Mouse (Mus musculus) thymus, postnatal 4 days (tissue): Measurements from ENCODE around the gene Sema3g.
A peak's percentile ranks its signal among the peaks of the same experiment; 100 is the strongest.

Source experiments
- DNase-seq: peaks from one replicate; pipeline ENCODE4 v3.0.0; 2021

Sema3g gene

GRCm38 (mm10) chr14:31197547-31198516 is 19.8 kb upstream of the Sema3g start:
- no peak for DNase-seq

DNA sequence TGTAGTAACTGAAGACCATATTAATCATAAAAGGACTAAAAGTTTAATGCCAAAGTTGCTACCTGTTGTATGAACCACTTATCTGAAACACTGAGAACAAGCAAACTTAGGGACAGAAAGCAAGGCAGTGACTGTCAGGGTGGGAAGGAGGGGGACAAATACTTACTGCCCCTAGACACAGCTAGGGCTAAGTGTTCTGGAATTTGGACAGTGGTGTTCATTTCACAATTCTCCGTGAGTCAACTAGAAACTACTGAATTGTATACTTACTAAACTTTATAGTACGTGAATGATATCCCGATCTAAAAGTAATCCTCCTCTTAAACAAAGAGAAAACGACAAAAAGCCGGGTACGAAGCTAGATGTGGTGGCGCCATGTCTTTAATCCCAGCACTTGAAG is 18.1 kb upstream of the Sema3g start:
- DNase-seq: no peak

DNA sequence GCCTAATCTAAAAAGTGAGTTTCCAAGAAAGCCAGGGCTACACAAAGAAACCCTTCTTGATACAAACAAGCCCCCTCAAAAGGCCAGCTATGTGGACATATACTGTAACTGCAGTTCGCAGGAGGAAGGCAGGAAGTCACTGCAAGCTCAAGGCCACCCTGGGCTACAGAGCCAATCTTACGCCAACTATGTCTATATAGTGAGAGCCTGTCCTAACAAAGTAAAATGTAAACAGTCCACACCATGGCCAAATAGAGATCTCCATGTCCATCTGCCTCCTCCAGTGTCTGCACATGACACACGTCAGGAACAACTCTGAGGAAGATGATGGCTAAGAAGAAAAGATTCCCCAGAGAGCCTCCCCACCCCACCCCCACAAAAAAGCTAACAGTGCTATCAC is 17.6 kb upstream of the Sema3g start:
- DNase-seq: no peak

DNA sequence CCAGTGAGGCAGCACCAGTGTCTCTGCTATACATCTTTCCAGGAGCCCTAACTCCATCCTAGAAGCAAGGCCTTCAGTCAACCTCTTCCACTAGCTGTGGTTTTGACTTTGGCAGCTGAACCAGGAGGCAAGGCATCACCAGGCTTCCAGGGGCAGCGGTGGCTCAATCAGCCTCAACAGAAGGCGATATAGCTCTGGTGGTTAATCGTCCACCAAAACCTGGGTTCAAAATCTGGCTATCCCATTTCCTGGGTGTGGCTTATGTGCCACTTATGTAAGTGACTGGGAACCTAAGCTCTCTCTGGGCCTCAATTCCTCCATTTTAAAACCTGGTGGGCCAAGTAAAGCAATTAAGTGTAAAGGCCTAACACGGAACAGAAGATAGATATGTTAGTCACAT is 12.8 kb upstream of the Sema3g start:
- no peak for DNase-seq

DNA sequence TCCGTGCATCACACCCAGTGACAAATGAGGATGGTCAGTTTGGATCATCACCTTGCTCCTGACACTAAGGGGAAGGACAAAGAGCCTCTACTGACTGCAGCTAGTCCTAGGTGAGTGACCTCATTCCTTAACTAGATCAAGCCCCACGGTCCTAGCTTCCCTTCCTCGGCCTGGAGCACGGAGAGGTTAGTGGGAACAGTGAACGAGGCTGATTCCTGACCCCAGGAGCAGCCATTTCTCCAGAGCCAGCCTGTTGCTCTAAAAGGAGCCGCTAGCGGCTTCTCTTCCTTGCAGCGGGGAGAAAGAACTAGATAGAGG is 12.5 kb upstream of the Sema3g start:
- no peak for DNase-seq

- peak; percentile 69 for DNase-seq
Measured at GRCm38 (mm10) chr14:31205562-31206467, 11.8 kb upstream of the Sema3g start.

- peak; percentile 100 for DNase-seq
Measured at GRCm38 (mm10) chr14:31206472-31206981, 11.1 kb upstream of the Sema3g start.

DNA sequence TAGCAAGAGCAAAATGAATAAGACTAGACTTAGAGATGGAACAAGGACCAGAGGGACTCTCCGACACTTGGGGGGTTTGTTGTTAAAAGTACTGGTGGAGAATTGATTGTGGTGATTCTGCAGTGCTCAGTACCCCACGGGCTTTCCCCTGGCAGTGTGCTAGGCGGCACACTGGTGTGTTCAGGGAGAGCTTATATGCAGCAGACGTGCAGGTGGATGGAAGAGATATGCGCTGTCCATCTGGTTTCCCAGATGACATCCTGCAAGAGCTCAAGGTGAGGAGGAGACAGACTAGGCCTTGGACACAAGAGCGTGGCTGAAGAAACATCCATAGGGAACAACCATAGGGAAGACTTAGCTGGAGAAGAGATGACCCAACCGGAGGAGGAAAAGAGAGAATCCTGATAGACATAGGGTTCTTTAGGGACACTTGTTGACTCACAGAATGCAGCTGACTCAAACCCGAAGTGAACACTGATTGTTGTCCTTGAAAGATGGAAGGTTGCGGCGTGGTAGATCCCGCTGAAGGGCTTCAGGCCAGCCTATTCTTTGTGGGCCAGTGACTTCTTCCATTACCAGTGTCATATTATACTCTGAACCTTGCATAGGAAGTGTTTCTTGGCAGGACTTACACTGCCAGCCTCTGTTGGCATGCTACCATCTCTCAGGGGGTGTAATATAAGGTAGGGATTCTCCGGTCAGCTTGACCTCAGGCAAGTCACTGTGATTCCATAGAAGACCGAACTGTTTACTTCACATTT is 10.4 kb upstream of the Sema3g start:
- DNase-seq: no peak

DNA sequence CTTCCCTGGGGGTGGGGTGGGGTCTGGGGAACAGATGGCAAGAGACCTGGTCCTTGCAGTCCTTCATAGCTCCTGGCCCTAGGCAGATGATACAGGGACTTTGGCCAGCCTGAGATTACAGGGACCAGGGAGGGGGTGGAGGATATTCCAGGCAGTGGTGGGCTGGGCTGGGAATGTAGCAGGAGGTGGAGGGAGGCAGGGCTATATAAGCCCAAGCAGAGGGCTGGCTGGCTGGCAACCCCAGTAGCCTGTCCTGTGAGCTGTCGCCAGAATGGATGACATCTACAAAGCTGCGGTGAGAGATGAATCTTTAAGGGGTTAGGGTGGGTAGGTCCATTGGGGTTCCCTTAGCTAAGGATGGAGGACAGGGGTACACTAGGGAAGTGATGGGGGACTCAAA is 9.6 kb upstream of the Sema3g start, which contains the start of gene Tnnc1:
TSS of gene Tnnc1 (plus strand) at position 229 of the 400 bp plus-strand sequence.
- no peak for DNase-seq

DNA sequence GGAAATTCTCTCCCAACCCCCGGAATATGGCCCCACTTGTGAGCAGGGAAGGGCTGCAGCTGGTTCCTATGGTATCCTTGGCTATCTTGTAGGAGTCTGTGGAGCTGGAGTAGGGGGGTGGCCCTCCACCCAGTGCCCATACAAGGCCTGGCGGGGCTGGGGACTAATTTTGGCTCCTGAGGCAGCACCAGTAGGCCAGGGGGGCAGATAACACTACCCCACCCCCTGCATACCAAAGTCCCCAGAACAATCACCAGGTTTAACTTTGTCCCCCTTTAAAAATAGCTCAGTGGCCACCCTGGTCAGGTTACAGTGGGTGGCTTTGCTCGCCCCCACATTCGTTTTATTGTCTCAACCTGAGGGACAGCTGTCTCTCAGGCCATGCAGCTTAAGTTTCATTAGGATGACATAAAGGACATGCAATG is 8.5 kb upstream of the Sema3g start:
- DNase-seq: no peak

- no peak for DNase-seq
Measured at GRCm38 (mm10) chr14:31211854-31212253, 5.8 kb upstream of the Sema3g start.

DNA sequence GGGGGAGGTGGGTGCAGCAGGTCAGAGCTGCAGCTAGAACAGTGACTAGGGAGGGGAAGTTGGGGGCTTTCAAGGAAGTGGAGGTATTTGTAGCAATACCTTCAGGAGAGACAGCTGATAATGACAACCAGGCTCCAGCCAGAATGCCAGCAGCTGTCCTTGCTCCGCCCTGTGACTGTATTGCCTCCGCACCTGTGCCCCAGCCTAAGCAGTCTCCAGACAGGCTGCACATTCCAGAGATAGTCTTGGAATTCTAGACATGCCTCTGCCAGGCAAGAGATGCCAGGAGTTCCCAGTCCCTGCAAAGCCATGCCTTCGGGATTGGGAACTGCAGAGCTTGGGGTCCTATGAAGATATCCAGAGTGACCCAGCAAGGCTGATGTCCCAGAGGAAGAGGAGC is 5.2 kb upstream of the Sema3g start:
- DNase-seq: no peak

DNA sequence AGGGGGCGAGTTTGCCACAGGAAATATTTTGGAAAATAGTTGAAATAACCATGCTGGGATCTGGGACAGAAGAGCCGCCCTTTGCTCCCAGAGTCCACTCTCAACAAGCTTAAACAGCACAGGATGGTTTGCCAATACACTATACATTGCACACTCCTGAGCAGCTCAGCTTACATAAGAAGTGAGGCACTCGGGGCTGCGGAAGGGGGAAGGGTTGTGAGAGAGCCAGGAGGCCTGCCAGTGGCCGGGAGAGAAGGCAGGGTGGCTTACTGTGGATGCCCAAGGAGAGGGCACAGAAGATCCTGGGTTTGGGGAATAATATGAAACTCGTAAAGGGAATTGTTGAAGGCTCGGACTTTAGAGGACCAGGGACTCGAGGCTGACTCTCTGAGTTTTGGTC is 3.8 kb upstream of the Sema3g start:
- no peak for DNase-seq

- no peak for DNase-seq
Measured at GRCm38 (mm10) chr14:31214684-31215083, 3.0 kb upstream of the Sema3g start.

DNA sequence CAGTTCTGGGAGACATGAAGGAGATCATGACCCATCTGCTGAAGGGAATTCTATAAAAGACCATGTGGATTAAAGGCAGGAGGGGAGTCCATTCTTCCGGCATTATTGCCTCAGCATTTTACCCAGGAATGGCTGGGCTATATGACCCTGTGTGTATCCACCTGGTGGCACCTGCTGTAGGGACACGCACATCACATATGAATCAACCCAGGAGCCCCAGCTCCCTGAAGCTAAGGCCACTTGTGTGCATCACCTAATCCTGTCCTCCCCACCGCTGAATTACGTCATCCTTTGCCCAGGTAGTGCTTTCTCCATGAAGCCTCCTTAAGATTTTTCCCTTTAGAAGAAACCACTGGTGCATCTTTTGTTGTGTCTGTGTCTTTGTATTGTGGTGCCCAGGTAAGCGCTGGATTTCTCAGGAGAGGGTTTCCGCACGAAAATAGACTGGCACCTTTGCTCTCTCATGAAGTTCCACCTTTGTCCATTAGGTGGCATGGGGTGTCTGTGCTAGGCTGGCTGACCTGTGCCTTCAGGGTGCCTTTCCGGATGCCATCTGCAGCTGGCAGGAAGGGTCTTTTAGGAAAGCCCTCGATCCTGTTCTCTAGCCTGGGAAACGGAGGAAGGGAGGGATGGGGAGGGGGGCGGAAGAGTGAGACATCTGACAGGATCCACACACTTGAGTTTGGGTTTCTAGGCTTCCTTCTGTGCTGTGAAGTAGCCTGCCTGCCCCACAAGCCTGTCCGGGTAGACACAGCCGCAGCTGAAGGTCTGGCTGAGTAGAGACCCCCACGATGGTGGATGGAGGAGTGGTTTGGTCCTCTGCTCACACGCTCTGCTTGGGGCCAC is 2.3 kb upstream of the Sema3g start:
- peak; percentile 82 for DNase-seq

GRCm38 (mm10) chr14:31216846-31217245 is 814 bp upstream of the Sema3g start, which contains the start of gene Nisch:
Gene Nisch (minus strand): TSS chr14:31216946.
- no peak for DNase-seq

DNA sequence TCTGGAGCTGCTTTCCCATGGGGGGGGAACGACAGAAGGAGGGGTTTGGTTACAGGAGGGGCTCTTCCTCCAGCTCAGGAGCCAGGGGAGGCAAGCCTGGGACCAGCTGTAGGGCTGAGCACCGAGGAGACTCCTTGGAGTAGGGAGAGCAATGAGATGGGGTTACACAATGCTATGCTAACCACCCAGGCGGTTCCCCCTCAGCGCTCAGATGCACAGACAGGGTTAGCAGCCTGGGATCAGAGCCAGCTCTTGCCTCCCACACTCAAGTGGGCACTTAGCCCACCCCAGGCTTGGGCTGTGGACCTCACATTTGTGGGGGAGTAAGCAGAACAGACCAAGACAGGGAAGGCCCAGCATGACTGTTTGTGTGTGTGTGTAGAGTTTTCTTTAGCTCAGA is 9.3 kb downstream of the Sema3g start:
- DNase-seq: no peak

DNA sequence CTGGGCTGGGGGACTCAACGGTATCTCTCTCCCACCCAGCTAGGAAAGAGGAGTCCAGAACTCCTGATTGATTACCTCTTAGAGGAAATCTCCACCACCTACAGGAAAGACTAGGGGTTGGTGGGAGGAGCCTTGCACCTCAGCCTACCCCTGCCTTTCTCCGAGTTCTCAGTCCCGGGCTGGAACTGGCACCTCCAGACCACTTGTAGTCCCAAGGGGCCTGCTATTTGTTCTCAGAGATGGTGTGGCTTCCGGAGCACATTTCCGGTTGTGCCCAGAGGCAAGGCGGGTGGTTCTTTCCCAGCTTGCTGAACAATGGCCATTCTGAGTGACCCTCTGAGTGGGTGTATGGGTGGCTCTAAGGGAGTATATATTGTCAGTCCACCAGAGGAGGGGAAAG is 10.6 kb downstream of the Sema3g start:
- DNase-seq: no peak

DNA sequence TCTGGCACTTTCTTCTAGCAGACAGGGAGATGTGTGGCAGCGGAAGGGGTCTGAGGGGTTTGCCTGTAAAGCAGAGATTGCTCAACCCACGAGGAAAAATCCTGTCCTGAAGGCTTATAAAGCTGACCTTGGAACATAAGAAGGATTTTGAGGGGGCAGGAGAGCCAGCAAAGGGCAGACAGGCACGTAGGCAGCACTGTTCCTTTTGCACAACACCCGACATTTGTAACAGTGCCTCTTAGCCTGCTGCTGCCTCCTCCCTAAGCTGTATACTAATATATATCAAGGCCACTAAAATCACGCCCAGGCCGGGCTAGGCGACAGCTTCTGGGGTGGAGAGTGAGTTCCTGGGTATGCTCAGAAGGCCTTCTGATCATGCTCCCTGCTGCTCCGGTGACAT is 12.8 kb downstream of the Sema3g start:
- no peak for DNase-seq

- no peak for DNase-seq
Measured at GRCm38 (mm10) chr14:31232404-31233069, 14.9 kb downstream of the Sema3g start.
